Mouse (Mus musculus): ENCODE data around the gene Csf2. TPM values are rescaled to one million over a fixed set of nuclear protein-coding genes. Genes with fewer than 3 reads are reported as not detected.

The Csf2 gene
- polyA plus RNA-seq (2014; fragmentation: Illumina TruSeq; extraction: RNeasy Lipid Tissue Mini Kit (QIAGEN cat#74804); ENCODE audit: low read depth, low replicate concordance) = not detected

DNA sequence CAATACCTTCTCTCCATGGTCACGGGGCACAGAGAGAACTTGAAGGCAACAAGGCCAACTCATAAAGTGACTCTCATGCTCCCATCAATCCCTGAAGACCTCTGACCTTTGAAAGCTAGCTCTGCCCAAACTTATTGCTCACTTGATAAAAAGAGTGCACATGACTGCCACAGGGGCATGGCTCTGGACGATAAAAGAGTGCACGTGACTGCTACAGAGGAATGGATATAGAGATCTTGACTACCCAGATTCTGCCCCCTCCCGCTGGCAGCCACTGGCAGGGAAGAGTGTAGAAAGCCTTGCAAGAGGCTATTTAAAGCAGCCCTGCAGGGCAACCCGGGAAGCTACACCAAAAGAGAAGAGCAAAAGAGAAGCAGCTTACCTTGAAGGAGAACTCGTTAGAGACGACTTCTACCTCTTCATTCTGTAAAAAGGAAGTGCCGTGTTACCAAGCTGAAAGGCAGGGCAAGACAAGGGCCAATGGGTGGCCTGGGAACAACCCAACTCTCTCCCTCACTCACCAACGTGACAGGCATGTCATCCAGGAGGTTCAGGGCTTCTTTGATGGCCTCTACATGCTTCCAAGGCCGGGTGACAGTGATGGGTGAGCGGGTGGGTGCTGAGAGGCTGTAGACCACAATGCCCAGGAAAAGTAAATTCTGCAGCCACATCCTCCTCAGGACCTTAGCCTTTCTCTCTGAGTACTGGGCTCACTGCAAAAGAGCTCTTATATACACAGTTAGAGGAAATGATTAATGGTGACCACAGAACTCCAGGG is at the start of gene Csf2:
Gene Csf2, minus strand, starts transcription at position 728 of the 778 bp plus-strand sequence.

DNA sequence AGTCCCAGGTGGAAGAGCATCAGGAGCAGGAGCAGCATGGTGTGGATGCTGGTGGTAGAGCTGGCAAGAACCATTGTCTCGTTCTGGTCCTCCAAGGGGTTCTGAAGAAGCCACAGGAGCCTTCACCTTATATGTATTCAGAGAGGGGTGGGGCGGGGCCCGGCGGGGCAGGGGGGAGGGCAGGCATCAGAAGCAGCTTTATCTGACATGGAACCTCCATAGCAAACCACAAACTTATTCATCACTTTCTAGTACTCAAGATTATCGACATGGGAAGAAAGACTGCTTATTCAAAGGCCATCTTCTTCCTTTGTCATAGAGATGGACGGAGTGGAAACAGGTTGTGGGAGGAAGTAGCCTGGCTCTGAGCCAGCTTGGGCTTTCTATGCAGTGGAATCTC is 17.7 kb upstream of the Csf2 start, which contains the start of gene Il3:
Gene Il3, minus strand, starts transcription at position 101 of the 400 bp plus-strand sequence.

Other genes starting within 250 kb of the Csf2 start
- gene Slc22a4, start 221.6 kb downstream of the Csf2 start, polyA plus RNA-seq (2014; fragmentation: Illumina TruSeq; extraction: RNeasy Lipid Tissue Mini Kit (QIAGEN cat#74804); ENCODE audit: low read depth, low replicate concordance) = 8.9 TPM
- gene Pdlim4, start 180.7 kb downstream of the Csf2 start, polyA plus RNA-seq (2014; fragmentation: Illumina TruSeq; extraction: RNeasy Lipid Tissue Mini Kit (QIAGEN cat#74804); ENCODE audit: low read depth, low replicate concordance) = 48.6 TPM
- gene P4ha2, start 149.6 kb downstream of the Csf2 start, polyA plus RNA-seq (2014; fragmentation: Illumina TruSeq; extraction: RNeasy Lipid Tissue Mini Kit (QIAGEN cat#74804); ENCODE audit: low read depth, low replicate concordance) = 79.3 TPM
- gene Il3, start 17.6 kb upstream of the Csf2 start, polyA plus RNA-seq (2014; fragmentation: Illumina TruSeq; extraction: RNeasy Lipid Tissue Mini Kit (QIAGEN cat#74804); ENCODE audit: low read depth, low replicate concordance) = not detected
- gene Acsl6, start 54.1 kb upstream of the Csf2 start, polyA plus RNA-seq (2014; fragmentation: Illumina TruSeq; extraction: RNeasy Lipid Tissue Mini Kit (QIAGEN cat#74804); ENCODE audit: low read depth, low replicate concordance) = 3.6 TPM
- 0.29 TPM for gene Meikin, start 121.0 kb upstream of the Csf2 start, polyA plus RNA-seq (2014; fragmentation: Illumina TruSeq; extraction: RNeasy Lipid Tissue Mini Kit (QIAGEN cat#74804); ENCODE audit: low read depth, low replicate concordance)
- gene Fnip1, start 188.5 kb upstream of the Csf2 start, polyA plus RNA-seq (2014; fragmentation: Illumina TruSeq; extraction: RNeasy Lipid Tissue Mini Kit (QIAGEN cat#74804); ENCODE audit: low read depth, low replicate concordance) = 13.1 TPM

All from adipose tissue, adult 10 weeks (tissue).